Mouse (Mus musculus) neural tube, embryonic 11.5 days (tissue): ENCODE measurements around the gene Krt4. TPM values are rescaled to one million over a fixed set of nuclear protein-coding genes. Genes with fewer than 3 reads are reported as not detected.

ENCODE experiments used
- ATAC-seq: fragments of 200-750 bp; cut with Nextera tagmentation; 2 replicates; pipeline ENCODE4 v1.8.0; 2017; ENCODE audit warnings: moderate number of reproducible peaks, mild to moderate bottlenecking, moderate TSS enrichment, moderate library complexity; ENCODE audit not compliant: insufficient read depth, low FRiP score, low TSS enrichment
- DNase-seq: peaks from one replicate; pipeline ENCODE4 v3.0.0-alpha.2; 2015; ENCODE audit warnings: low spot score
- H3K27ac ChIP-seq: fragments of 300-500 bp; sonication (generic); 2 replicates; pipeline ENCODE4 v1.5.1; 2014; ENCODE audit warnings: low read depth, mild to moderate bottlenecking, low read length
- H3K27me3 ChIP-seq: fragments of 300-500 bp; sonication (generic); 2 replicates; pipeline ENCODE4 v1.6.1; 2014; ENCODE audit warnings: mild to moderate bottlenecking, low read length, mixed read lengths; ENCODE audit not compliant: control insufficient read depth, insufficient read depth
- H3K36me3 ChIP-seq: fragments of 300-500 bp; sonication (generic); 2 replicates; pipeline ENCODE4 v1.6.1; 2014; ENCODE audit warnings: mild to moderate bottlenecking, low read length, moderate library complexity, mixed read lengths; ENCODE audit not compliant: control insufficient read depth, insufficient read depth
- H3K4me1 ChIP-seq: fragments of 300-500 bp; sonication (generic); 2 replicates; pipeline ENCODE4 v1.6.1; 2014; ENCODE audit warnings: low read length, mixed read lengths; ENCODE audit not compliant: control insufficient read depth, insufficient read depth
- H3K4me2 ChIP-seq: fragments of 300-500 bp; sonication (generic); 2 replicates; pipeline ENCODE4 v1.6.1; 2014; ENCODE audit warnings: low read depth, mild to moderate bottlenecking, moderate library complexity
- H3K4me3 ChIP-seq: fragments of 300-500 bp; sonication (generic); 2 replicates; pipeline ENCODE4 v1.5.1; 2014; ENCODE audit warnings: low read depth, low read length
- H3K9ac ChIP-seq: fragments of 300-500 bp; sonication (generic); 2 replicates; pipeline ENCODE4 v1.6.1; 2014; ENCODE audit warnings: mild to moderate bottlenecking, low read length
- H3K9me3 ChIP-seq: fragments of 300-500 bp; sonication (generic); 2 replicates; pipeline ENCODE4 v1.6.1; 2016; ENCODE audit warnings: low read length; ENCODE audit not compliant: control insufficient read depth
- WGBS: fragments of 180-500 bp; shearing (Covaris S2); extraction: QIAGEN DNeasy Blood & Tissue Kit; methylation state at CpG from one replicate; pipeline ENCODE4 v1.1.7; 2014; 5-methylcytosine and 5-hydroxymethylcytosine counted together
- polyA plus RNA-seq: library from polyadenylated mRNA; unstranded; fragments of >200 nt; fragmentation: Nextera tagmentation; extraction: Ambion mirVana; gene quantifications from 2 replicates; pipeline ENCODE4 v1.2.1, GENCODE M21; 2014

Gene Krt4
- polyA plus RNA-seq, result not detected in 2 replicates

- H3K27me3 ChIP-seq, result no peaks in the 10 kb centered on the region
- WGBS, result 84% methylated on average over 11 of the region's 11 CpGs
- H3K4me2 ChIP-seq, result no peak within 1 kb of the TSS
Measured at GRCm38 (mm10) chr15:101924635-101925034, at the start of gene Krt4. Gene Krt4 (minus strand): TSS chr15:101924735.

GRCm38 (mm10) chr15:101973414-101974077 lies 49.0 kb upstream of the Krt4 start:
- no peaks in the 10 kb centered on the region for H3K9me3 ChIP-seq
- no peak overlapping the region for H3K4me2 ChIP-seq
- H3K4me3 ChIP-seq, result no peak overlapping the region
- ATAC-seq (peak; percentile 39), DNase-seq (peak; percentile 97)
- peaks cover 4% of the 10 kb centered on the region; the same call in 1 of the 2 replicates for H3K4me1 ChIP-seq
- H3K27me3 ChIP-seq, result no peaks in the 10 kb centered on the region
- H3K27ac ChIP-seq, result no peak overlapping the region
- no peaks in the 10 kb centered on the region for H3K36me3 ChIP-seq
- no peak overlapping the region for H3K9ac ChIP-seq
- WGBS, result 11% methylated on average over 15 of the region's 15 CpGs

More at GRCm38 (mm10) chr15:101924635-101925034, at the start of gene Krt4:
- H3K4me1 ChIP-seq, result peaks cover 2% of the 10 kb centered on the region
- no peak within 1 kb of the TSS for H3K27ac ChIP-seq
- no peaks in the 10 kb centered on the region for H3K36me3 ChIP-seq
- DNase-seq (no peak), ATAC-seq (no peak)
- no peaks in the 10 kb centered on the region for H3K9me3 ChIP-seq
- H3K4me3 ChIP-seq, result no peak within 1 kb of the TSS
- H3K9ac ChIP-seq, result no peak within 1 kb of the TSS

GRCm38 (mm10) chr15:101970536-101970935 lies 46.0 kb upstream of the Krt4 start:
- no peak overlapping the region for H3K4me3 ChIP-seq
- no peak overlapping the region for H3K4me2 ChIP-seq
- peak; percentile 79 for DNase-seq
- ATAC-seq, result no peak
- H3K27me3 ChIP-seq, result no peaks in the 10 kb centered on the region
- no peaks in the 10 kb centered on the region for H3K36me3 ChIP-seq
- WGBS, result 6% methylated on average over 3 of the region's 6 CpGs
- H3K9ac ChIP-seq, result no peak overlapping the region
- H3K4me1 ChIP-seq, result no peaks in the 10 kb centered on the region
- H3K27ac ChIP-seq, result no peak overlapping the region
- no peaks in the 10 kb centered on the region for H3K9me3 ChIP-seq

GRCm38 (mm10) chr15:101966808-101967207 lies 42.3 kb upstream of the Krt4 start:
- DNase-seq, result no peak
- no peak overlapping the region for H3K27ac ChIP-seq
- ATAC-seq, result no peak
- no peaks in the 10 kb centered on the region for H3K36me3 ChIP-seq
- no peaks in the 10 kb centered on the region for H3K4me1 ChIP-seq
- 78% methylated on average over 8 of the region's 8 CpGs for WGBS
- H3K4me2 ChIP-seq, result no peak overlapping the region
- H3K4me3 ChIP-seq, result no peak overlapping the region
- no peak overlapping the region for H3K9ac ChIP-seq
- no peaks in the 10 kb centered on the region for H3K27me3 ChIP-seq
- no peaks in the 10 kb centered on the region for H3K9me3 ChIP-seq

- H3K36me3 ChIP-seq, result no peaks in the 10 kb centered on the region
- no peaks in the 10 kb centered on the region for H3K9me3 ChIP-seq
- H3K4me1 ChIP-seq, result no peaks in the 10 kb centered on the region
- WGBS, result 83% methylated on average over 3 of the region's 3 CpGs
- no peak overlapping the region for H3K9ac ChIP-seq
- DNase-seq, result no peak
- H3K27me3 ChIP-seq, result no peaks in the 10 kb centered on the region
- no peak for ATAC-seq
- no peak overlapping the region for H3K4me2 ChIP-seq
- no peak overlapping the region for H3K27ac ChIP-seq
- H3K4me3 ChIP-seq, result no peak overlapping the region
Measured at GRCm38 (mm10) chr15:101958891-101959290, 34.4 kb upstream of the Krt4 start.

- ATAC-seq, result no peak
- H3K9me3 ChIP-seq, result no peaks in the 10 kb centered on the region
- DNase-seq, result no peak
- H3K4me1 ChIP-seq, result no peaks in the 10 kb centered on the region
- no peak within 1 kb of the TSS for H3K27ac ChIP-seq
- H3K4me2 ChIP-seq, result no peak within 1 kb of the TSS
- no peaks in the 10 kb centered on the region for H3K27me3 ChIP-seq
- H3K36me3 ChIP-seq, result no peaks in the 10 kb centered on the region
- H3K9ac ChIP-seq, result no peak within 1 kb of the TSS; the same call in 1 of the 2 replicates
- H3K4me3 ChIP-seq, result no peak within 1 kb of the TSS
- 83% methylated on average over 9 of the region's 9 CpGs for WGBS
Measured at GRCm38 (mm10) chr15:101954187-101954586, 29.7 kb upstream of the Krt4 start, which contains the start of gene Krt78. Gene Krt78 (minus strand): TSS chr15:101954287.

- no peak overlapping the region for H3K4me3 ChIP-seq
- 86% methylated on average over 7 of the region's 7 CpGs for WGBS
- H3K27me3 ChIP-seq, result no peaks in the 10 kb centered on the region
- no peak overlapping the region for H3K4me2 ChIP-seq
- no peak for ATAC-seq
- no peak overlapping the region for H3K9ac ChIP-seq
- no peaks in the 10 kb centered on the region for H3K9me3 ChIP-seq
- no peaks in the 10 kb centered on the region for H3K36me3 ChIP-seq
- DNase-seq, result no peak
- H3K4me1 ChIP-seq, result no peaks in the 10 kb centered on the region
- H3K27ac ChIP-seq, result no peak overlapping the region
Measured at GRCm38 (mm10) chr15:101952733-101953474, 28.4 kb upstream of the Krt4 start.

- Histone ChIP-seq H3K4me2 (no peak overlapping the region), H3K4me3 (no peak overlapping the region), H3K27me3 (no peaks in the 10 kb centered on the region), H3K9ac (no peak overlapping the region), H3K4me1 (no peaks in the 10 kb centered on the region), H3K9me3 (no peaks in the 10 kb centered on the region), H3K36me3 (no peaks in the 10 kb centered on the region), H3K27ac (no peak overlapping the region)
- DNase-seq (no peak), ATAC-seq (no peak)
- 95% methylated on average over 1 of the region's 1 CpGs for WGBS
Measured at GRCm38 (mm10) chr15:101945430-101945829, 20.9 kb upstream of the Krt4 start.

GRCm38 (mm10) chr15:101941948-101942347 lies 17.4 kb upstream of the Krt4 start:
- ATAC-seq, result no peak
- H3K36me3 ChIP-seq, result no peaks in the 10 kb centered on the region

More at GRCm38 (mm10) chr15:101941948-101942347, 17.4 kb upstream of the Krt4 start:
- H3K4me1 ChIP-seq, result no peaks in the 10 kb centered on the region
- DNase-seq, result no peak
- H3K27ac ChIP-seq, result no peak overlapping the region
- WGBS, result 69% methylated on average over 8 of the region's 8 CpGs
- H3K4me2 ChIP-seq, result no peak overlapping the region
- H3K9me3 ChIP-seq, result no peaks in the 10 kb centered on the region
- no peaks in the 10 kb centered on the region for H3K27me3 ChIP-seq
- H3K4me3 ChIP-seq, result no peak overlapping the region
- H3K9ac ChIP-seq, result no peak overlapping the region
